Mouse (Mus musculus) R1 (cell line): ENCODE data around the gene Sept1.

Experiments used
- DNase-seq: peaks from one replicate; pipeline ENCODE4 v3.0.0-alpha.2; 2018; ENCODE audit warnings: low read depth, low spot score

Sept1 gene

DNA sequence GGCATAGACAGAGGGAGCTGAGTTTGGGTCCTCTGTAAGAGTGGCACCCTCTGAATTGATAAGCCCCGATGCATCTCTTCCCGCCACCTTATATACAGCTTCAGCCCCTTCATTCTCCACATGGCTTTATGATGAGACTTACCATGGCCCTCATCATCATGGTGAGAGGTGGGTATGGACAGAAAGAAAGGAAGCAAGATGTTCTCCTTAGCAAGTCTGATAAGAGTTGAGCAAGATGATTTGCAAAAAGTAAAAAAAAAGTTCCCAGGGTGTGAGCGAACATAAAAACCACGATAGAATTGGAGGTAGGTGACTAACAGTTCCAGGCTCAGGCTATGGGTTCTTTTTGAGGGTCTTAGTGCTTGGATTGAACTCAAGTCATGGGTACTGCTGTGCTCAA is 14.3 kb downstream of the Sept1 start:
- no peak for DNase-seq

DNA sequence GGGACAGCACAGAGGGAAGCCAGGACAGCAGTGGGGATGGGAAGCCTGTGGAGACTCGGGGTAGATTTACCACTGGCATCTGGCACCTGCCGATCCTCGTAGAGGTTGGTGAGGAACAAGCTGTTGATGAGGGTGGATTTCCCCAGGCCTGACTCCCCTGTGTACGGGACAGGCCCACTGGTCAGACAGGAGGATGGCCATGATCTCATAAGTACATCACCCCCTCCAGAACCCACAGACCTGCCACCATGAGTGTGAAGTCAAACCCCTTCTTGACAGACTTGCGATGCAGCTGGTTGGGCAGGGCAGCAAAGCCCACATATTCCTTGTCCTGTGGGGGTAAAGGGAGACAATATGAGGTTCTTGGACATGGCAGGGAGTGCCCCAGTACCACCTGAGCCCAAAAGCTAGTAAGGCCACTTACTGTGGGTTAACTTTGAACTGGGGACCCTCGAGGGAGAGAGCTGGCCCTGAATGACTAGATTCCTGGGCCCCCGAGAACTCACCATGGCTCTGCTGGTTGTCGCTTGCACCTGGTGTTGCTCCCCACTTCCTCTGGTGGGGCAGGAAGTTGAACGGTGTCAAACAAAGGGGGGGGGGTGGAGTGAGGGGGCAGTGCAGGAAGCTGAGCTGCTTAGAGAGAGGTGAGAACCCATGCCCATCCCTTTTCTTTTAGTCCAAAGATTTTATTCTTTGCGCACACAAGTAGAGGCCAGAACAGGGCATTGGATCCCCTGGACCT is 14.9 kb downstream of the Sept1 start:
- peak; percentile 80 for DNase-seq

DNA sequence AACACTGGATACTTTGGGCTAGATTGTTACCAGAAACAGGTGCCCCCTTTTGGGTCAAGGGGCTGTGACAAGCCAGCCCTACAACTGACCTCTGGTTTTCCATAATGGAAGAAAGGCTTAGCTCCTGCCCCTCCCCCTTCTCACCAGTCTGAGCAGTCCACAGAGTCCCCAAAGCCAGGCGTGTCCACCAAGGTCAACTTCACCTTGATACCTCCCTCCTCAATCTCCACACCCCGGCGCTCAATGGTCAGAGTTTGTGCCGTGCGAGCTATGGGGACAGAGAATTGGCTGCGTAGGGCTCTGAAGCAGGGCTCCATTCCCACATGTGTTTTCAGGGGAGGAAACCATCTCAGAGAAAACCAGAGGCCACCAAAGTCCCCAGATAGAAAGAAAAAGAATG is 15.5 kb downstream of the Sept1 start:
- peak; percentile 76 for DNase-seq

DNA sequence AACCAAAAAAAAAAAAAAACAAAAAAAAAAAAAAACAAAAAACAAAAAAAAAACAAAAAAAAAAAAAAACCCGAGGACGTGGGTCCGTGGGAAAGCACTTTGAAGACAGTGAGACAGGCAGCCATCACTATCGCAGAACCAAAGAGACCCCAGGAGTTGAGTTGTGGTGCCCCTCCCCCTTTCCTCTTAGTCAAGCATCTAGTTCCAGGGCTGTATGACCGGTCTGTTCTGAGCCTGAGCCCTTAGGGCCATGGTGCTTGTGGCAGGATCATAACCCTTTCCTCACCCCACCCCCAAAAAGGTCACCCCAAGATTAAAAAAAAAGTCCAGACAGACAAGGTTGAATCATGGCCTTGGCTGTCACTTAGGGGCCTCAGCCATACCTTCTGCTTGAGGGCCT is 16.6 kb downstream of the Sept1 start:
- peak; percentile 75 for DNase-seq

DNA sequence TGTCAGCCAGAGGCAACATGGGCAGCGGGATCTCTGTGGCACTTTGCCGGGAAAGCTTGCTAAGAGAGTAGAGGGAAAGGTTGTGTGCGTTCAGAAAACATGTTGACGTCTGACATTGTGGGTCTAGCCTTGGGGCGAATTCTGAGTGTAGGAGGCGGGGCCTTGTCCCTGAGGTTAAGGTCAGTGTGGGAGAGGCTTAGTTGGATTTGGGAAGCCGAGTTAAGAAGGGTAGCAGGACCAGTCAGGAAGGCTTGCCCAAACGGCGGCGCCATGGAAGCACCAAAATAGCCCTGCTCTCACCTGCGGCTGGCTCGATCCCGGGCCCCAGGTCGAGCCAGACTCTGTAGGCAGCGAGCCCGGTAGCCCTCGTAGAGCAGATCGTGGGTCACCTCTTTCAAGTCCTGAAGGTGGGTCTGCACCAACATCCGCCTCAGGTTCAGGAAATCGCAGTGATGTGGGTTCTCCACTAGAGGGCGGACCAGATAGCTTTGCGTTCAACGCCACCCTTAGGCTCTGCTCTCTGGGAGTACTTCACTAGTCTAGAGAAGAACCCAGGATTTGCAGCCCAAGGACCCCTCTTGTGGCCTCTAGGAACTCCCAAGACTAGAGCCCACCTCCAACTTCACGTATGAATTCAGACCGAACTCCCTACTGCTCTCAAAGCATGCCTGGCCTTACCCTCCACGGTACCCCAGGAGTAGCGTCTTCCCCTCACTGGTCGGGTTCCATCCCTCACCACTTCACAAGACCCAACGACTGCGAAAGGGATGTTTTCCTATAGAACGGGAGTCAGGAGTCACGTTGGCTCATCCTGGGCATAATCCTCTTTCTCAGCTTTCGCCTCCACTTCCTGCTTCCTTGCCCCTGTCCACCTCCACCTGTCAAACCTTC is 17.7 kb downstream of the Sept1 start:
- DNase-seq: peak; percentile 94

DNA sequence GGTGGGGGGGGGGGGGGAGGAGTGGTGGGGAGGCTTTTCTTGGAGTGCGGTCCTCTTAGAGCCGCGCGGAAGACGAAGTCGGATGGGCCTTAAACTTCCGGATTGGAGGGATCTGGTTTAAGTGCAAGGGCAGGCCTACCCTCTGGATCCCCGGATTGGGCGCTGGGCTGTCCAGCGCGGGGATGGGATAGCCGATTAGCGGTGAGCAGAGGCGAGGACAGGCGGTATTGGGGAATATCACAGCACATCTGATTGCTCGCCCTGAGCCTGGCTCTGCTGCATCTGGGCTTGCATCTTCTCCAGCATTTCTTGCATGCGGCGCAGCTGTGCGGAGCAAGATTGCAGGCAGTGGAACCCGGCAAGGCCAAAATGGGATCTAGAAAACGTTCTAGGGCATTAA is 18.4 kb downstream of the Sept1 start:
- no peak for DNase-seq

DNA sequence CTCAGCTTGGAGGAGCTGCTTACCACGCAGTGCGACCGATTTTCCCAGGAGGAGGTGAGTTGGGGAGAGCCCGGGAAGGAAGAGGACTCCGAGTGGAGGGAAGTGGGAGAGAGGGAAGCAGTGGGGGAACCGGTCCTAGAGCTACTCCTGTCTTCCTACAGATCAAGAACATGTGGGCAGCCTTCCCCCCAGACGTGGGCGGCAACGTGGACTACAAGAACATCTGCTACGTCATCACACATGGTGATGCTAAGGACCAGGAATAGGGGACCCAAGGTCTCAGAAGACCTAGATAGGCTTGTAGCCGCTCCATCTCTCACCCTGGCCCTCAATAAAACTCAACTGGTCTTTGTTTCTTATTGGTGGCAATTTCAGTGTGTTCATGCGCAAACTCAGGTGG is 19.0 kb downstream of the Sept1 start:
- peak; percentile 79 for DNase-seq

DNA sequence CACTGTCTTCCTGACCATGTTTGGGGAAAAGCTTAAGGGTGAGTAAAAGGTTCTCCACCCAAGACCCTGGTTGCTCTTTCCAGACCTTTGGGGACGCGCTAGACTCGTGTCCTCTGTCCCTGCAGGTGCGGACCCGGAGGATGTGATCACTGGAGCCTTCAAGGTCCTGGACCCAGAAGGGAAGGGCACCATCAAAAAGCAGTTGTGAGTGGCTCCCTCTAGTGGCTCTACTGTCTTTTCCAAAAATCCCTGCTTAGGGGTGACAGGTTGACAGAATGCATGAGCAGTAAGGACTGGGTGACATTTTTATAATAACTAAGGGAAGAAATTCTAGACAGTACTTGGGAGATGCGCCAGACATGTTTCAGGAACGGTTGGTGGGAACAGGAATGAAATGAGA is 19.4 kb downstream of the Sept1 start:
- peak; percentile 89 for DNase-seq

DNA sequence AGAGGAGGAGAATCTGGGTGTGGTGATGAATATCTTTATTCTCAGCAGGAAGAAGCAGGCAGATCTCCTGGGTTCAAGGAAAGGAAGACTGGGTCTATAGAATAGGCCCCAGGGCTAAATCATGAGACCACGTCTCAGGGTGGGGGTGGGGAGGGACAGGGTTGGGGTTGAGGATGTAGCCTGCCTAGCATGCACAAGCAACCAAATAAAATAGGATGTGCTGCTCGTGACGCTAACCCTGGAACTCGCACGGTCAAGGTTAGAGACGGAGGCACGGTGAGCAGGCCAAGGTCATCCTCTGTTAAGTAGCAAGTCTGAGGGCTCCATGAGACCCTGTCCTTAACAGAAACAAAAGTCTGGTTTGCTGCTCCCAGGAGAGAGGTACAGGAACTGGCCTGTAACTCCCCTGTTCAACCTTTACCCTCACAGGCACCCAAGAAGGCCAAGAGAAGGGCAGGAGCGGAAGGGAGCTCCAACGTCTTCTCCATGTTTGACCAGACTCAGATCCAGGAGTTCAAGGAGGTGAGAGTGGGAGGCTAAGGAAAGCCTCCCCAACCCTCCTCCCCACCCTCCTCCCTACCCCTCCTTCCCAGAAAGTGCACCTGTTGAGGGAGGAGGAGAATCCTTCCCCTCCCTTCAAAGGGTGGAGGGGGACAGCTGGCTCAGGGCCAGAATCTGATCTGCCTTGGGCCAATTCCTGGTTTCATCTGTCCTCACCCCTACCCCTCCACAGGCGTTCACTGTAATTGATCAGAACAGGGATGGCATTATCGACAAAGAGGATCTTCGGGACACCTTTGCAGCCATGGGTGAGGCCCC is 20.3 kb downstream of the Sept1 start:
- DNase-seq: peak; percentile 98

DNA sequence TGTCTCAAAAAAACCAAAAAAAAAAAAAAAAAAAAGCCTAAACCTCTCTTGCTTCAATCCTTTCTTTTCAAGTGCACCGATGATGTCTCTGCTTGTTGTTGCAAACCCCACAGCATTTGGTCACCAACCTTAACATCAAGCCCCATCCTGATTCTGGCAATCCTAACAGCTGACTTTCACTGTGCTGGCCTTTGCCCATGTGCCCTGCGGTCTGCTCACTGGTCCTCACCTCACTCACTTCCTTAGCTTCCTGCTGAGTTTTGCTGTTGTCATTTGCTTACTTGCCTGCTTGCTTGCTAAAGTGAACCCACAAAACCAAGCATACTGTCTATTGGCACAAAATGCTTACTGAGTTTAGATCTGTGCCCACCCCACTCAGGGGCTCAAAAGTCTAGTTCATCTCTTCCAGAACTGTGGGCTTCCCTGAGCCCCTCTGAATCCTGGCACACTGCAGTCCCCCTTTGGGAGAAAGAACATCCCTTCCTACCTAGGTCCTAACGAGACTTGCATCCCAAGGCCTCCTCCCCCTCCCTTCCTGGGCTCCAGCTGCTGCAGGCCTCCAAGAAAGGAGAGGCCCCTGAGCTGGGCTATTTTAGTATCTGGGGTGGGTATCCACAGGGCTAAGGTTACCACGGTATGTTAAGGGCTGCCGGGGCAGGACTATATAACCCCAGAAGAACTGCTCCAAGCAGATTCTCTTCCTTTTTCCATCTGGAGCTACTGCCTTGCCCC is 21.8 kb downstream of the Sept1 start:
- no peak for DNase-seq

DNA sequence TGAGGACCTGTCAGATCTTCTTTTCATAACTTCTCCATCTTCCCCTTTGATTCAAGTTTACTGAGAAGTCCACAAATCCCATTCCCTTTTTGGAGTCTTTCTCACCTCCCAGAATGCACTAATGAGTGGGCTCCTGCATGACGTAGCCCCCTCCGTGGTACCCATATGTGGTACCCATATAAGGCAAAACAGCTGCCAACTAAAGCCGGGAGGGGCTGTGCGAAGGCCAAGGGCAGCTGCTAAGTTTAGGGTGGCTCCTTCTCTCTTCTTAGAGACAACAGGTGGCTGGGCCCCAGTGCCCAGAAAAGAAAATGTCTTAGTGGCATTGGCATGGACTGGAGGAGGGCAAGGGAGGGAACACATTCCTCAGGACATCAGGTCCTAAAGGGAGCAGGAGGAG is 22.7 kb downstream of the Sept1 start:
- DNase-seq: no peak

DNA sequence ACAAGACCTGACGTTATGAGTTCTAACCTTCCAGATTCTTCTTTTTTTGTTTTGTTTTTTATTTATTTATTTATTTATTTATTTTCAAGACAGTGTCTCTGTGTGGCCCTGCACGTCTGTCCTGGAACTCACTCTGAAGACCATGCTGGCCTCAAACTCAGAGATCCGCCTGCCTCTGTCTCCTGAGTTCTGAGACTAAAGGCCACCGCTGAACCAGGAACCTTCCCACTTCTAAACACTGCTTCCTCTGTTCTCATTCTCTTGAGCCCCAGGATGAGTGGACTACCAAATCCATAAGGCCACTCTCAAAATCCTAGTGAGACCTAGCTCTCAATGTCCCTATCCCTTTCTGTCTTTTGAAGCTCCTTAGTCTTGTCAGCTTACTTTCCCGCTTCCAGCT is 23.1 kb downstream of the Sept1 start:
- no peak for DNase-seq

DNA sequence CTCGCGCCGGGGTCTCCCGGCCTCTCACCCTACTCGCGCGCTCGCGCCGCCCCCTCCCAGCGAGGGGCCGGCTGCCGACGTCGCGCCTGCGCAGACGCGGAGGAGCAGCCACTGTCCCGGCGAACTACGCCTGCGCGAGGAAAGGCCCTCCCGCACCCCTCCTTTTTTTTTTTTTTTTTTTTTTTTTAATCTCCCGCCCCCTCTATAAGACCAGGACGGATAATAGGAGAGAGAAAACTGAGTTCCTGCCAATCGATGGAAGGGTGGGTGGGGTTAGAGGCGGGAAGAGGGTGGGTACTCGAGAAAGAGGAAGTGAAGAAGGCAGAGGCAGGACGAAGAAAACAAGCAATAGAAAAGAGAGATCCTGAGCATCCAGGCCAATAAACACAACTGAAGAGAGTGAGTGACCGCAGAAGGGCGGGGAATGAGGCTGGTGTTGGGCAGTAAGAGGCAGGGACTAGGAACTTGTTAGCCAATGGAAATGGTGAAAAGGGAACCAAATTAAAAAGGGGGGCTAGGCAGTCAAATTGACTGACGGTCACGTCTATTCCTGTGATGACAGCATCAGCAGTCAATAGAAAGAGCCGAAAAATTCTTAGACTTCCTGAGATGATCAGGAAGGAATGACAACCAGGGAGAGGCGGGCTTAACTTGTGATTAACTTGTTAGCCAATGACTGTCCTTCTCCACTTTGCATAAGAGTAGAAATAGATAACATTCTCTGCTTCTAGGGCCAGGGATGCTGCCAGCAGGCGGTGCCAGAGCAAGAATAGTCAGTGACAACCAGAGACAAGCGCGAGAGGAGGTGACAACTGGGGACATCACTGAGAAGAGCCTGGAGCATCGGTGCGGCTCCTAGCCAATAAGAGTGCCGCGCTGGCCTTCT is 24.1 kb downstream of the Sept1 start, which contains the start of gene Mylpf:
Gene Mylpf (plus strand): TSS at position 338 of the 886 bp plus-strand sequence.
- DNase-seq: peak; percentile 100

DNA sequence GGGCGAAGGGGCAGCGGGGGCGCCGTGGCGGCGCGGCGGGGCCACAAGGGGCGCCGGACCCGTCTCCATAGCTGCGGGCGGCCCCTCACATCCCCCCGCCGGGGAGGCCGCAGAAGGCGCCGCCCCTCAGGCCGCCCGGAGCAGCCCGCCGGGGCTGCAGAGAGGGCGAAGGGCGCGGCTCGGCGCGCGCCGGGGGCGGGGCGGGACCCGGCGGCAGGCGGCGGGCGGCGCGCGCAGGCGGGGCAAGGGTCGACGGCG is 24.7 kb downstream of the Sept1 start, which contains the start of gene Tbc1d10b:
Gene Tbc1d10b (minus strand): TSS at position 174 of the 258 bp plus-strand sequence.
- DNase-seq: no peak

DNA sequence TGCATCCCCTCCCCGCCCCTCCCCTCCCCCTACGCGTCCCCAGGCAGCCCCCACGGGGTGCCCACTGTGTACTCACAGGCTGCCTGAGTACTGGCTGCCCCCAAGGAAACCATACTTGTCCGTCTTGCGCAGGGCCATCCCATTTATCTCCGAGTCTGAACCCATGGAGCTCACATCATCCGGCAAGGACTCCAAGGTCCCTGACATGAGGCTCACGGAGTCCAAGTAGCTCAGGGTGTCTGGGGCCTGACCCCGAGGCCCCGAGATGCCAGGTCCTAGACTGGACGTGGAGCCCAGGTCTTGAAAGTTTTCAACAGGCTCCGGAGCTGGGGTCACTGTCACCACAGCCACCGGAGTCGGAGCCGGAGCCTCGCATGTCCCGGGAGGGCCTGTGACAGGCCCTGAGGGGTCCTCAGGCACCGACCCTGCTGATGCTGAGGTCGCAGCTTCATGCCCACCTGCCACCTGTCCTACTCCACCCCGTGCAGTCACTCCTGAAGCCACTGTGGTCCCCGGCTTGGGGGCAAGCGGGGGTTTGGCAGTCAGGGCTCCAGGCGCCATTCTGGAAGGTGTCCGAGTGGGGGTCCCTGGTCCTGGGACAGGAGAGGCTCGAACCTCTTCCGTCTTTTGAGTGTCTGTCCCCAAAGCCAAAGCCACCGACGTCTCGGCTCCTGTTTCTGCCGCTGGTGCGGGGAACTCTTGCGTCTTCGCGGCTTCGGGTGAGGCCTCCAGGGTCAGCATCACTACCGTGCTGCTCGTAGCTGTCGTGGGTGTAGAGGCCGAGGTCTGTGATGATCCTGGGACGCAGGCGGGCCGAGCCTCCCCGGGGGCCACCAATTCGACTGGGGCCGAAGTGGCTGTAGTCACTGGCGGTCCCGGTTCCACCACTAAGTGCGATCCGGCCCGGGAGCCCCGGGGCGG is 25.3 kb downstream of the Sept1 start:
- no peak for DNase-seq

DNA sequence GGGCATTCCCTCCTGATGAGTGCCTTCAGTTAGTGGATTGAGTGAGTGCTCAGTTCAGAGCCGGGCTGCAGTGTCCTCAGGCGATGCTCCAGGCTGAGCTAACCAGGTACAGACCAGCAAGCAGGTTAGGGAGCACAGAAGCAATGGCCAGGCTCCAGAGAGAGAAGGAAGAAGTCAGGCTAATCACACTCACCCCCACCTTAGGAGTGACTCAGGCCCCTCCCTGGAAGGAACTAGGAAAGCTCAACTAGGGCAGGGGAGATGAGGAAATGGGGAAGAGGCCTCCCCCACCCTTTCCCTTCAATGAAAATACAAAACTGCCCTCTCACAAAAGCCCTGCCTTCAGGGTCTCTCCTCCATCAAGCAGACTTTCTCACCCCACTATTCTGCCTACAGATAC is 26.3 kb downstream of the Sept1 start:
- no peak for DNase-seq

DNA sequence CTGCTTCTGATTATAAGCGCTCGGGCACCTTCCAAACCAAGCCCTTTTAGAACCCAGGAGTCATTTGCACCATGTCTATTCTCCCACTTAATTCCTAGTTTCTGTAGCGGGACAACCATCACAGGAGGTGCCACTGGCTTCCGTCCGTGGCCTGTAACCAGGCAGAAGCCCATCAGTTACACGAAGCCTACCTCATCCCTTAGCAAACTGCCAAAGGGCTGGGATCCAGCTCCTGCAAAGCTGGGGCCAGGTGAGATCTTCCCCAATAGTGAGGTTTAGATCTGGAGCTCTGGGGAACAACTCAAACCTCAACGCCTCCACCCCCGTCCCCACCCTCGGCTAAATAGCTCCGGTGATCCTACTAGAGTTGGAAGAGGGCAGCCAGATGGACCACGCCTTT is 36.4 kb downstream of the Sept1 start:
- DNase-seq: no peak

DNA sequence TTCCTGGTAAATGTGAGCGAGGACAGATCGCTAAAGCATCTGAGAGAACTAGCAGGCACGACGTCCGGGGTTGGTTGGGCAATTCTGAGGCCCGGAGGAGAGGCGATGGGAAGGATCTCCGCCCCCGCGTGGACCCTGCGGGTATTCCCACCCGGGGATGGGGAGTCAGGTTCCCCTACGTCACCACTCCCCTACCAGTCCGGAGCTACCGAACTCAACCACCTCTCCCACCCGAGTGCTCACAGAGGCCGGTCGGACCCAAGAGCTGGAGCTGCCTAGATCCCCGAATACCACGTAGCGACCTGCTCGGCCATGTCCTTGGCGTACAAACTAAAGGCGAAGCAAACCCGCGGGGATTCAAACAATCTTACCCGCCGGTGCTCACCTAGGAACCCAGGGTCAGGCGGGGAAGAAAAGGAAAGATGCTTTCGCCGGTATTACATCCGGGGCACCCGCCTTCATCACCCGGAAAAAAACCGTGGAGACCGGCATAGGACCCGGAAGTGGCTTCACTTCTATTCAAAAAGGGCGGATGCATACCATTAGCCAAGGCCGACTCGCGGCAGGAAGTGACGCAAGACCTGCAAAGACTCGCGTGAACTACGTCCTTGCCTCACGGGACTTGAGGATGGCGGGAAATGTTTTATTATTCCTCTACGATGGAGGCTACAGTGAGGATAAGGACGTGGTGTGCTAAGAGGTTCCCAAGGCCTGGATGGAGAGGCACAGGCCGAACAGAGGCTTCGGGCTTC is 37.2 kb downstream of the Sept1 start, which contains the start of gene Cd2bp2:
Gene Cd2bp2 (minus strand): TSS at position 507 of the 752 bp plus-strand sequence.
- DNase-seq: peak; percentile 100

DNA sequence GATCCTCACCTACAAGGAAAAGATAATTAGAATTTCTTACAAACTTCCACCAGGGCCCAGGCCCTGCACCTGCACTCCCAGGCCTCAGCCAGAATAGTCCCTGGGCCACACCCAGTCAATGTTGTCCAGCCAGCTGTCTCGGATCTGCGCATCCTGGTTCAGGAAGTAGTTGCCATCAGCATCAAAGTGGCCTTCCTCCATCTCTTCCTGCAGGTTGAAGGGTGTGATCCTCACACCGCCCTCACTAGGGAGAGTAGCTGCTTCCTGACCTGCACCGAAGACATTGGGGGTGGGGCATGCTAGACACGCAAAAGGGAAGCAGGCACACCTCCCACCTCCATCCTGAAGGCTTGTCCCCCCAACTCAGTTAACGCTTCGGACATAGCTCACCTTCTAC is 38.3 kb downstream of the Sept1 start:
- peak; percentile 90 for DNase-seq
